Mouse (Mus musculus) midbrain, embryonic 16.5 days (tissue): Measurements from ENCODE around the gene Pcna. TPM values are rescaled to one million over a fixed set of nuclear protein-coding genes. Genes with fewer than 3 reads are reported as not detected.

Experiments used
- ATAC-seq: fragments of 200-750 bp; cut with Nextera tagmentation; 2 replicates; pipeline ENCODE4 v1.8.0; 2017; ENCODE audit warnings: moderate TSS enrichment
- H3K27ac ChIP-seq: fragments of 300-500 bp; sonication (generic); 2 replicates; pipeline ENCODE4 v1.5.1; 2014; ENCODE audit warnings: mild to moderate bottlenecking, low read length, mixed read lengths
- H3K27me3 ChIP-seq: fragments of 300-500 bp; sonication (generic); 2 replicates; pipeline ENCODE4 v1.6.1; 2014; ENCODE audit warnings: low read depth, low read length, mixed read lengths; ENCODE audit not compliant: control insufficient read depth, insufficient read depth
- H3K36me3 ChIP-seq: fragments of 300-500 bp; sonication (generic); 2 replicates; pipeline ENCODE4 v1.6.1; 2014; ENCODE audit warnings: mild to moderate bottlenecking, low read length, moderate library complexity, mixed read lengths; ENCODE audit not compliant: control insufficient read depth, insufficient read depth
- H3K4me1 ChIP-seq: fragments of 300-500 bp; sonication (generic); 2 replicates; pipeline ENCODE4 v1.6.1; 2014; ENCODE audit warnings: mild to moderate bottlenecking, low read length, mixed read lengths; ENCODE audit not compliant: control insufficient read depth, insufficient read depth
- H3K4me2 ChIP-seq: fragments of 300-500 bp; sonication (generic); 2 replicates; pipeline ENCODE4 v1.6.1; 2014; ENCODE audit warnings: mild to moderate bottlenecking, low read length, mixed read lengths
- H3K4me3 ChIP-seq: fragments of 300-500 bp; sonication (generic); 2 replicates; pipeline ENCODE4 v1.5.1; 2014; ENCODE audit warnings: low read depth, mild to moderate bottlenecking, low read length, moderate library complexity, mixed read lengths
- H3K9ac ChIP-seq: fragments of 300-500 bp; sonication (generic); 2 replicates; pipeline ENCODE4 v1.6.1; 2014; ENCODE audit warnings: low read depth, low read length, mixed read lengths
- H3K9me3 ChIP-seq: fragments of 300-500 bp; sonication (generic); replicated peaks from 2 replicates; pipeline ENCODE4 v1.6.1; 2014; ENCODE audit warnings: mild to moderate bottlenecking, low read length, mixed read lengths; ENCODE audit not compliant: control insufficient read depth, poor library complexity, severe bottlenecking
- WGBS: fragments of 180-500 bp; shearing (Covaris S2); extraction: QIAGEN DNeasy Blood & Tissue Kit; methylation state at CpG from one replicate; pipeline ENCODE4 v1.1.7; 2014; 5-methylcytosine and 5-hydroxymethylcytosine counted together
- polyA plus RNA-seq: library from polyadenylated mRNA; unstranded; fragments of >200 nt; fragmentation: Nextera tagmentation; extraction: Ambion mirVana; gene quantifications from 2 replicates; pipeline ENCODE4 v1.2.1, GENCODE M21; 2015

The Pcna gene
- polyA plus RNA-seq, 1 experiment from 2014 or later: 88.2 TPM

DNA sequence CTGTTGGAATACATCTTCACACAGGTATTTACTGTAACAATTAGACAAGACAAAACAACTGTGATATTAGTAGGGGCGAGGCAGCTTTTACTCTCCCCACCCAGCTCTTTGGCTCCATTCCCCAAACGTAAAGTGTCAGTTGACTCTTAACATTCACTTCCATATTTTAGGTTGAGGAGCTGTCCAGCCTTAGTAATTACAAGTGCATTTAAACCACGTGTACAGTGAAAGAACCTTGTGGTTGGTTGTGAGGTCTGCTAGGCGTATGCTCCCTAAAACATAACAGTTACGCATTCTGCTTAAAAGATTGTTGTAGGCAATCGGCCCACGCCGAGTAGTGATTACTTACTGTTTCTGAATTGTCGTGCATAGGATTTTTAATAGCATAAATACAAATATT lies 12.1 kb upstream of the Pcna start:
- Histone ChIP-seq H3K27ac (no peak overlapping the region), H3K9me3 (no peaks in the 10 kb centered on the region), H3K36me3 (no peaks in the 10 kb centered on the region), H3K4me3 (no peak overlapping the region), H3K4me1 (peaks cover 10% of the 10 kb centered on the region), H3K27me3 (no peaks in the 10 kb centered on the region), H3K9ac (no peak overlapping the region), H3K4me2 (peak overlapping the region; percentile 68; the same call in 1 of the 2 replicates)
- 92% methylated on average over 9 of the region's 9 CpGs for WGBS
- no peak for ATAC-seq

DNA sequence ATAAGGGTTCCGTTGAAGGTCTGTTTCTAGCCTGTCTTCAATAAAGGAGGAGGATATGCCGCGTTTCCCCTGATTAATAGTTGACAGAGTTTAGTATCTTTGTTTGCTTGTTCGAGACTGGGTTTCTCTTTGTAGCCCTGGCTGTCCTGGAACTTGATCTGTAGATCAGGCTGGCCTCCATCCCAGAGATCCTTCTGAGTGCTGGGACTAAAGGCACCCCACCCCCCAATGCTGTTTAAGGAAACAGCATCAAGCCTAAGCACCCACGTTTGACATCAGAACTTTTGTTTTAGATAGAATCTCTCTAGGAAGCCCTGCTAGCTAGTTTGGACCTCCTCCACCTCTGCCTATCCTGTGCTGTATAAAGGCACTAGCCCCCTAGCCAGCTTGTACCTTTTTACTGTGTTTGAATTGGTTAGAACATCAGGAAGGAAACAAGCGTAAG lies 11.2 kb upstream of the Pcna start:
- H3K4me2 ChIP-seq: peak overlapping the region; percentile 68
- ATAC-seq: no peak
- peak overlapping the region; percentile 92 for H3K9ac ChIP-seq
- no peaks in the 10 kb centered on the region for H3K27me3 ChIP-seq
- no peaks in the 10 kb centered on the region for H3K36me3 ChIP-seq
- peak overlapping the region; percentile 97 for H3K4me3 ChIP-seq
- H3K27ac ChIP-seq: no peak overlapping the region; the same call in 1 of the 2 replicates
- 17% methylated on average over 6 of the region's 6 CpGs for WGBS
- no peaks in the 10 kb centered on the region for H3K9me3 ChIP-seq
- H3K4me1 ChIP-seq: peaks cover 10% of the 10 kb centered on the region

- Histone ChIP-seq H3K36me3 (no peaks in the 10 kb centered on the region), H3K27me3 (no peaks in the 10 kb centered on the region), H3K27ac (peak overlapping the region; percentile 84), H3K9me3 (no peaks in the 10 kb centered on the region), H3K9ac (peak overlapping the region; percentile 92), H3K4me1 (peaks cover 10% of the 10 kb centered on the region), H3K4me3 (peak overlapping the region; percentile 97), H3K4me2 (peak overlapping the region; percentile 68)
- under 1% methylated on average over 47 of the region's 47 CpGs for WGBS
- ATAC-seq: peak; percentile 61
Measured at GRCm38 (mm10) chr2:132263421-132264265, 10.5 kb upstream of the Pcna start.

GRCm38 (mm10) chr2:132262879-132263398 lies 9.8 kb upstream of the Pcna start, which contains the start of gene Cds2:
TSS of gene Cds2 (plus strand) at chr2:132263148.
- Histone ChIP-seq H3K36me3 (no peaks in the 10 kb centered on the region), H3K4me2 (peak within 1 kb of the TSS; percentile 68), H3K4me1 (peaks cover 10% of the 10 kb centered on the region), H3K27ac (peak within 1 kb of the TSS; percentile 84), H3K9me3 (no peaks in the 10 kb centered on the region), H3K9ac (peak within 1 kb of the TSS; percentile 92), H3K27me3 (no peaks in the 10 kb centered on the region), H3K4me3 (peak within 1 kb of the TSS; percentile 97)
- under 1% methylated on average over 47 of the region's 49 CpGs for WGBS
- ATAC-seq: peak; percentile 98

DNA sequence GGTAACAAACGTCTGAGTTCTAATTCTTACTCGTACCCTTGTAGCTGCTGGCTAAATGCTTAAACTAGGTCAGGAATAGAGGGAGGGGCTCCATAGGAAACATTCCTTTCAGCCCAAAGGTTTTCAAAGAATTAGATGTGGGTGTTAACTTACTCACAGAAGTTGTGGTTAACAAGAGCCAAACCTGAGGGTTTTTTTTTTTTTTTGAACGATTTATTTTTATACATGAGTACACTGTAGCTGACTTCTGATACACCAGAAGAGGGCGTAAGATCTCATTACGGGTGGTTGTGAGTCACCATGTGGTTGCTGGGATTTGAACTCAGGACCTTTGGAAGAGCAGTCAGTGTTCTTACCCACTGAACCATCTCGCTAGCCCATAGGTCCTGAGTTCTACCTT lies 9.1 kb upstream of the Pcna start:
- ATAC-seq: no peak
- Histone ChIP-seq H3K27me3 (no peaks in the 10 kb centered on the region), H3K36me3 (no peaks in the 10 kb centered on the region), H3K9me3 (no peaks in the 10 kb centered on the region), H3K4me2 (no peak overlapping the region), H3K4me1 (peaks cover 10% of the 10 kb centered on the region), H3K27ac (no peak overlapping the region), H3K9ac (no peak overlapping the region), H3K4me3 (no peak overlapping the region)
- WGBS: 70% methylated on average over 6 of the region's 6 CpGs

DNA sequence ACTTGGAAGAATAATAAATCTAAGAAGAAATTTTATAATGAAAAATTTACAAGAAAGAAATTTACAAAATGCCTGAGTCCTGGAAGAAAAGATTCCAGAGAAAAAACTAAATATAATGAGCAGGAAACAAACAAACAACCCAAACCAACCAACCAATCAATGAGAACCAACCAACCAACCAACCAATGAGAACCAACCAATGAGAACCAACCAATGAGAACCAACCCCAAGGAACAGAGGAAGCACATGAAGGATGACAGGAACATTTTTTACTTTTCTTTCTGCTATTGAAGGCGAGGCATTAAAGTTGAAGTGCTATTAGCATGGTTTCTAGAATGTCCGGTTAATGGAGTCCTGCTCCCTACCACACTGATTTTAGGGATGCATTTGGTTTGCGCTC lies 7.5 kb upstream of the Pcna start:
- no peak for ATAC-seq
- WGBS: 93% methylated on average over 3 of the region's 3 CpGs
- Histone ChIP-seq H3K4me3 (no peak overlapping the region), H3K4me2 (no peak overlapping the region), H3K27ac (no peak overlapping the region), H3K9me3 (no peaks in the 10 kb centered on the region), H3K4me1 (peaks cover 10% of the 10 kb centered on the region), H3K36me3 (no peaks in the 10 kb centered on the region), H3K9ac (no peak overlapping the region), H3K27me3 (no peaks in the 10 kb centered on the region)

DNA sequence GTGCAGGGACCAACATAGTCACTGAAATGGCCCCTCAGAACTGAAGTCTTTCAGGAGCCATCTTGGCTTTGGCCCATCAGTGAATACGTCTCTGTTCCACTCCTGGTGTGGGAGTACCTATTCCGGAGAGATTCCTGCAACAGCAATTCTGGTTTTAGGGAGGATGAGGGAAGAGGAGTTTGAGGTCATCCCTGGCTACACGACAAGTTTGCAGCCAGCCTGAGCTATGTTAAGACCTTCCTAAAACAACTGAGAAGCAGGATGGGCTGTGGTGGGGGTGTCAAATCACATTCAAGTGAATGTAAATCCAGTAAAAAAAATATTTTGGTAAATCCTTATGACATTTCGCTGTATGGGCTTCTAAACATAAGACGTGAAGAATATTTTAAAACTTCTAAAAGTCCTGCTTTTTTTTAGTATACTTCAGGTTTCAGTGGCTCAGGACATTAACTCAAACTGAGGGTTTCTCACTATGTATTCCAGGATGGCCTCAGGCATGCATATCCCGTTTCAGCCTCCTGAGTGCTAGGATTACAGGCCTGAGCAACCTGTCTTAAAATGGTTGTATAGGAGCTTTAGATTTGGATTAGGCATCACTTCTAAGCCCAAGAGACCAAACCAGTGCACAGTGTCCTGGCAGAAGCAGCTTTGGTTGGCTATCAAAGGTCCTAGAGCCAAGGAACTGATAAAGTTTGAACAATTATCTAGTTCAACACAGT lies 4.4 kb upstream of the Pcna start:
- 91% methylated on average over 6 of the region's 6 CpGs for WGBS
- Histone ChIP-seq H3K4me2 (no peak overlapping the region), H3K4me3 (no peak overlapping the region), H3K27me3 (no peaks in the 10 kb centered on the region), H3K9me3 (no peaks in the 10 kb centered on the region), H3K4me1 (peaks cover 2% of the 10 kb centered on the region; the same call in 1 of the 2 replicates), H3K27ac (no peak overlapping the region), H3K9ac (no peak overlapping the region), H3K36me3 (no peaks in the 10 kb centered on the region)
- ATAC-seq: no peak

DNA sequence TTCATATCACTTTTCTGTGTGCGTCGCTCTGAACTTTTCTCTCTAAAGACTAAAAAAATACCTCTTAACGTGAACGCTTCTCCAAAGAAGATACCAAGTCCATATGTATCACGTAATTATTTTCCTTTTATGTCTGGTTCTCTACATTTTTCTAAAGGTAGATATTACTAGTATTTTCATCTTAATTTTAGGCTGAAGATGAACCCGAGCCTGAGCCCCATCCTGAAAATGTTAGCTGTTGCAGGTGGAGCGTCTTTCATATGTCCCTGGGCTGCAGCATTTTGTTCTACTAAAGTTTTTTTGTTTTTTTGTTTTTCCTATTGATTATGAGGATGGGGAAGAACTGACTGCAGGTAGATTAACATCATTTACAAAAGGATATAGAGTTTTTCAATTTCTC lies 489 bp upstream of the Pcna start:
- H3K9ac ChIP-seq: peak overlapping the region; percentile 46; the same call in 1 of the 2 replicates
- 0% methylated on average over 7 of the region's 7 CpGs for WGBS
- peak overlapping the region; percentile 82 for H3K27ac ChIP-seq

More for the DNA sequence above, 489 bp upstream of the Pcna start:
- Histone ChIP-seq H3K4me2 (peak overlapping the region; percentile 88), H3K27me3 (no peaks in the 10 kb centered on the region), H3K9me3 (no peaks in the 10 kb centered on the region), H3K4me3 (peak overlapping the region; percentile 62), H3K36me3 (0 out of 2 replicates have a peak, but pooled peaks cover 2% of the 10 kb centered on the region), H3K4me1 (peaks cover 15% of the 10 kb centered on the region)
- no peak for ATAC-seq
